Mouse (Mus musculus) megakaryocyte-erythroid progenitor cell, adult 5-6 weeks (primary cell): ENCODE data around the gene Thada. TPM values are rescaled to one million over a fixed set of nuclear protein-coding genes. Genes with fewer than 3 reads are reported as not detected.

Experiments
- ATAC-seq: replicated peaks from 2 replicates; pipeline ENCODE4 v1.8.0; 2016; ENCODE audit warnings: mild to moderate bottlenecking, inconsistent platforms; ENCODE audit not compliant: severe bottlenecking, poor library complexity, low FRiP score, low TSS enrichment
- total RNA-seq, 2 experiments: library from RNA; stranded (forward) in 1 of 2; stranded (reverse) in 1 of 2; fragments of 200-1000, 215-1000 nt in 1 of 2; fragments of >200 nt in 1 of 2; fragmentation: Nextera tagmentation in 1 of 2; gene quantifications; 2 replicates each; pipeline ENCODE4 v1.2.3; 2014 to 2017

Thada gene
- total RNA-seq, 2 experiments from 2014 or later = 34.0 to 34.5 TPM

- ATAC-seq = no peak
These were observed 303.7 kb downstream of the Thada start for GRCm38 (mm10) chr17:84162211-84162760.

DNA sequence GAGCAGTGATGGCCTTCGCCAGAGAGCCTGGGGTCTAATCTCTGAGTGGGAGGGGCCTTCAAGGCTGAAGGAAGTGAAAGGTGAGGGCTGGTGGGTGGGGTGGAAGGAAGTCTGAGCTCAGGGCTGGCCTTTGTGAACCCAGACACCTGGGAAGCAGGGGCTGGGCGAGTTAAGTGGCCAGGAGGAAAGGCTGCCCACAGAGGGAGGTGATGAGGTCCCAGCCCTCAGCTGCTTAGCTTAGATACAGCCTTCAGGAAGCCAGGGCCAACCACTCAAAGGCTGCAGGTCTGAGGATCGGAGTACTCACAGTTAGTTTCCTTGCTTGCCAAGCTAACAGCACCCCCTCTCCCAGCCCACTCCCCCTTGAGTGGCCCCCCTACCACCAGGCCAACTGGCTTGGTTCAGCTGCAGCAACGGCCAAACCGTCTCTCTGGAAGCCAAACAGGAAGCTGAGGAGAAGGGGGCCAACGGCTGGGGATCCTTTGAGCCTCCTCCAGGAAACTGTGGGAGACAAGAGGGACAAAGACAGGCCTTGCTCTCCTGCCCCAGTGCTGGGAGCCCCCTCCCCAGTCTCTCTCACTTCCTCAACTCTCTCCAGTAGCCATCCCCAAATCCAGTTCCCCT, 304.7 kb downstream of the Thada start:
- peak; percentile 40 for ATAC-seq

DNA sequence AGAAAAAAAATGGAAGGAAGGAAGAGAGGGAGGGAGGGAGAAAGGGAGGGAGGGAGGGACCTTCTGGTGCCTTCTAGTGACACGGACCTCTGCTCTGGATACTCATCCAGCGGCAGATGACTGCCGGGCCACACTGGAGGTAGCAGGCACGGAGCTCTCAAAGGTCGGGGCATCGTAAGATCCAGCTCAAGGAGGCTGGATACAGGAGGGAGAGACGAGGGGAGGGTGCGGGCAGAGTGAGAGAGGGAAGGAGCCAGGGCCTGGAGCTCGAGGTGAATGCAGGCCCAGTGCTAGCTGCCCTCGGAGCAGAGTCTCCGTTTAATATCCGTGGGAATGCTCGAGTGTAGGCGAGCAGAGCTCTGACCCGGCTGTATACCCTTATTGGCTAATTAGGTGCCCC, 307.1 kb downstream of the Thada start:
- ATAC-seq = no peak

DNA sequence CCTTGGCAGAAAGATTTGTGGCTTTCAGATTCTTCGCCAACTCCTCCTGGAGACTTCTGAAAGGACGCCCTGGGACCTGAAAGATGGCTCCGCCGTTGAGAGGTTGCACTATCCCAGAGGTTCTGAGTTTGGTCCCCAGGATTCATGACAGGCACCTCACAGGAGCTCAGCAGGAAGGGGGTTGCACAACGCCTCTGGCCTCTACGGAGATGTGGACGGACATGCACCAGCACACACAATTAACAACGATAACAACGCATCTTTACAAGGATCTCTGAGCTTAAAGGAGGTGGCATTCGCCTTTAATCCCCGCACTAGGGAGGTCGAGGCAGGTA, 307.6 kb downstream of the Thada start:
- ATAC-seq = no peak

- no peak for ATAC-seq
These were observed 308.1 kb downstream of the Thada start for GRCm38 (mm10) chr17:84157743-84158460.

- ATAC-seq = no peak
These were observed 309.0 kb downstream of the Thada start for GRCm38 (mm10) chr17:84156748-84157742.

DNA sequence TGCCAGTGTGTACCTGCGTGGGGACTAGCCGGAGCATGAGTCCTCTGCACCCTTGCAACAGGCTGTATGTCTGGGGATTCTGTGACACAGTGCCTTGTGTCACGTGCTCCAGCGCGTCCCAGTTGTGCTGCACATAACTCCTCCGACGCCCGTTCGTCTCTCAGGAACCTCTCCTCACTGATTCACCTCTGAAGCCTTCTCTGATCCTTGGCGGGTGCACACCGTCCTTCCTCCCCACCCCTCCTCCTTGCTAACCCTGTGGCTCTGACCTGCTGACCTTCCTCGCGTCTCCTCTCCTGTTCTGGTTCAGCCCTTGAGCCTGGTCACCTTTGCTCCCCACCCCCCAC, 309.8 kb downstream of the Thada start:
- ATAC-seq = no peak

DNA sequence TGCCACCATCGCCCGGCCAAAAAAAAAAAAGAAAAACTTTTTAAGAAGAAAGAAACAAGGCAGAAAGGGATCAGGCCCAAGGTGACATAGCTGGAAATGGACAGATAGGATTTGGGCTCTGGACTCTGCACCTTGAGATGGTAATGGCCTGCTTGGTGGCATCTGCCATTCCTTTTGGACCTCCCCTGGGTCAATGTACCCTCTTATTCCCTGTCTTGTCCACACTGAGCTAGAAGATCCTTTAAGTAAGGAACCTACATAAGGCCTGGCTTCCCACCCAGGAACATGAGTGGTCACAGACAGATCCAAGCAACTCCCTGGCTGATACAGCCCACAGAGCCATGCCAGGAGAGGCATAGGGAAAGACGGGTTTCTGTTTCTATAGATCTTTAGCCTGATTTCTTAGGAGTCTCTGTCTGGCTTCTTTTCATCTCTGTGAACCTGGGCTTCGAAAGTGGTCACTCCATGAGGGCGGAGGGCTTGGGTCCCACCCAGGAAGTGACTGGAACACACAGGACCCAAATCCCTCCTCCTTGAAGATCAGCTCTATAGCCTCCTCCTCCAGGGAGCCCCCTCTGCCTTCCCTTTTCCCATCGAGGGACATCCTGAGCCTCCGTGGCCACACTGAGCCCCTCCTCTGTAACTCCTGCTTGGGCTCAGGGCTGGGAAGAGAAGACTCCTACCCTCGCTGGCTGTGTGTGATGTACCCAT, 310.3 kb downstream of the Thada start:
- no peak for ATAC-seq

DNA sequence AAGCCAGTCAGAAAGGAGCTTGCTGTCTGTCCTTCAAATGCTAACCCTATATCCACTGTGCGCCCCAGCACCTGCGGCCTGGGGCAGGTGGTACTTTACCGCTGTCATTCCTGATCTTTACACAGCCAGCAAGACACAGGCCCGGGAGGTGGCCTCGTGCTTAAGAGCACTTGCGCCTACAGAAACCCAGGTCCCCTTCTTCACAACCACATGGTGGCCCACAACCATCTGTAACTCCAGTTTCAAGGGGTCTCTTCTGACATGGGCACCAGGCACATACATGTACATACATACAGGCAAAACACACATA, 311.0 kb downstream of the Thada start:
- ATAC-seq = no peak

DNA sequence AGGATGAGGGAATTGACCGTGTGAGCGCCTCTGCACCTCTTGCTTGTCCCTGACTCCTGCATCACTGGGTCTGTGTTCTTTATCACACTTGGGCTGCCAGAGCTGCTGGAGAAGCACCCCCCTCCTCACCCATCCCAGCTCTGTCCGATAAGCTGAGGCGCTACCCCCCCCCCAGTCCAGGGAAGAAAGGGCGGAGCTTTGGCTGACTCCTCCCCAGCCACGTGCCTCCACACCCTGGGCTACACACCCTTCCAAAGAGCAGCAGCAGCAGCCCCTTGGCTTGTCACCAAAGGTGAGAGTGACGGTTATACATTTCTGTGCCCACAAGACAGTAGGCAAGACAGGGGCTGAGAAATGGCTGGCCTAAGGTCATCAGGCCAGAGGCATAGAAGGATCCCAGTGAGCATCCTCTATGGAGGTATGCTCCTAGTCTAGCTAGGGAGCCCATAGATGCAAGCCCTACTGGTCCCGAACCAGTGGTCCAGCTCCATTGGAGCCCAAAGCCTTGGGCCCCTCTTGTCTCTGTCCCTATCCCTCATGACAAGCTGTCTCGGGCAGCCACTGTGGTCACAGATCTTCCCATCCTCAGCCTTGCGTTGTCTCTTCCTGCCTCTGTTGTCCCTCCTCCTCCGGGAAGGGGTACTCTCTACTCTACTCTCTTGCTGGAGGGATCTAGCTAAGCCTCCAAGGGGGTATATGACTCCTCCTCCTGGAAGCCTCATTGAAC, 311.5 kb downstream of the Thada start:
- peak; percentile 69 for ATAC-seq

- peak; percentile 28 for ATAC-seq
These were observed 312.8 kb downstream of the Thada start for GRCm38 (mm10) chr17:84152976-84153786.

GRCm38 (mm10) chr17:84152206-84152975, 313.6 kb downstream of the Thada start:
- ATAC-seq = no peak

GRCm38 (mm10) chr17:84151306-84151705, 314.7 kb downstream of the Thada start:
- ATAC-seq = no peak

GRCm38 (mm10) chr17:84150291-84150690, 315.7 kb downstream of the Thada start:
- no peak for ATAC-seq

DNA sequence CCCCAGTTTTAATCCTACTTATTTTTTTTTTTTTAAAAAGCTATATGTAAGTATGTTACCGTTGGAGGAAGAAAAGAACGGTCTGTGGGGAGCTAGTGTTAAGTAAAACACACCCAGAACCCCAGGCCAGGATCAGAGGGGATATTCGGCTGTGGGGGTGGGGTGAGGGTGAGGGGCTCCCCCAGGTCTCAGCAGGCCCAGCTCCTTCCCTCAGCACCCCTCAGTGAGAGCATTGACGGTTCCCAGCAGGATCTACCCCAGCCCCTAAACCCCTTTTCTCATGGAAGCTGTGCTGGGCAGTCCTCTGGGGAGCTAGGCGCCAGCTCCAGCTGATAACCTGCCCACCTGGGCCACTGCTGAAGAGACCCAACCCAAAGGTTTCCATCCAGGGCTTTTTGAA, 316.4 kb downstream of the Thada start:
- ATAC-seq = no peak

DNA sequence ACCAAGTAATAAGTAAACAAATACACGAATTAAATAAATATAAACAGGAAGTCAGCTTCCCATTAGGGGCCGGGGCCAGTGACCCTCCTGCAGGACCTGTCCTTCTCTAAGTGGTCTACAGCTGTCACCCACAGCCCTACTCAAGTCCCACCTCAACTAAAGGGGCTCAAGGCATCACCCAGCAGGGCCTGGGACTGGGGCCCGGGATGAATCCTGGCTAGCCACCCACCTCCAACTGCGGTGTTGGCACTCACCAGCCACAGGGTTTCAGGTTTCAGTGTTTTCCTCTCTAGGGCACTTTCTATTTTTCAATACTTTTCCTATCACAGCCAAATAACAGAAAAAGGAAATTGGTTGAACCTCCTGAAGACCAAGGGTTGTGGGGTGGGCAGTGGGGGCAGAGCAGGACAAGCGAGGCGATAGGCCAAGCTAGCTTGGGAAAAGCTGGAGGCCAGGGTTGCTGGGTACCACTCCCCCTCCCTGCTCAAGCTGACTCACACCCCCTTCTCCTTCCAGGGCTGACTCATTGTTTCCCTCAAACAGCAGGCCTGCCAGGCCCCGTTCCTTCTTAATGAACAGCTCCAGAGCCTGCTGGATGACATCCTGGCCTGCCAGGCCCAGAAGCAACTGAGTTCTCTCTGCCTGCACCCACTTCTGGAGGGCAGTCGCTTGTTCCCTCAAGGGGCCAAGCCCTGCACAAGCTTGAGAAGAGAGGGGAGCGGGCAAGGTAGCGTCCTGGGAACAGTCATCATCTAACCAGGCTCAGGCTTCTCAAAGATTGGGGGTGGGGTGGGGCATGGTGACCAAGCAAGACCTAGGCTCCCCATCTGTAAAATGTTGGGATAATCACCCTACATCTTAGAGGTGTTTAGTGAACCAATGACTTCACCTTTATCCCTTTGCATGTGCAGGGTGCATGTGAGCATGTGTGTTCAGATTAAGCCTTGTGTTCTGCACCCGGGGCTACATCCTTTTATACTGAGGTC, 317.2 kb downstream of the Thada start:
- ATAC-seq = no peak
